Mouse (Mus musculus) midbrain, embryonic 16.5 days (tissue): ENCODE measurements around the gene 1700113H08Rik. TPM values are rescaled to one million over a fixed set of nuclear protein-coding genes. Genes with fewer than 3 reads are reported as not detected.
A peak's percentile ranks its signal among the peaks of the same experiment; 100 is the strongest.

Experiments
- ATAC-seq: fragments of 200-750 bp; cut with Nextera tagmentation; 2 replicates; pipeline ENCODE4 v1.8.0; 2017; ENCODE audit warnings: moderate TSS enrichment
- H3K27ac ChIP-seq: fragments of 300-500 bp; sonication (generic); 2 replicates; pipeline ENCODE4 v1.5.1; 2014; ENCODE audit warnings: mild to moderate bottlenecking, low read length, mixed read lengths
- H3K27me3 ChIP-seq: fragments of 300-500 bp; sonication (generic); 2 replicates; pipeline ENCODE4 v1.6.1; 2014; ENCODE audit warnings: low read depth, low read length, mixed read lengths; ENCODE audit not compliant: control insufficient read depth, insufficient read depth
- H3K36me3 ChIP-seq: fragments of 300-500 bp; sonication (generic); 2 replicates; pipeline ENCODE4 v1.6.1; 2014; ENCODE audit warnings: mild to moderate bottlenecking, low read length, moderate library complexity, mixed read lengths; ENCODE audit not compliant: control insufficient read depth, insufficient read depth
- H3K4me1 ChIP-seq: fragments of 300-500 bp; sonication (generic); 2 replicates; pipeline ENCODE4 v1.6.1; 2014; ENCODE audit warnings: mild to moderate bottlenecking, low read length, mixed read lengths; ENCODE audit not compliant: control insufficient read depth, insufficient read depth
- H3K4me2 ChIP-seq: fragments of 300-500 bp; sonication (generic); 2 replicates; pipeline ENCODE4 v1.6.1; 2014; ENCODE audit warnings: mild to moderate bottlenecking, low read length, mixed read lengths
- H3K4me3 ChIP-seq: fragments of 300-500 bp; sonication (generic); 2 replicates; pipeline ENCODE4 v1.5.1; 2014; ENCODE audit warnings: low read depth, mild to moderate bottlenecking, low read length, moderate library complexity, mixed read lengths
- H3K9ac ChIP-seq: fragments of 300-500 bp; sonication (generic); 2 replicates; pipeline ENCODE4 v1.6.1; 2014; ENCODE audit warnings: low read depth, low read length, mixed read lengths
- H3K9me3 ChIP-seq: fragments of 300-500 bp; sonication (generic); replicated peaks from 2 replicates; pipeline ENCODE4 v1.6.1; 2014; ENCODE audit warnings: mild to moderate bottlenecking, low read length, mixed read lengths; ENCODE audit not compliant: control insufficient read depth, poor library complexity, severe bottlenecking
- WGBS: fragments of 180-500 bp; shearing (Covaris S2); extraction: QIAGEN DNeasy Blood & Tissue Kit; methylation state at CpG from one replicate; pipeline ENCODE4 v1.1.7; 2014; 5-methylcytosine and 5-hydroxymethylcytosine counted together
- polyA plus RNA-seq: library from polyadenylated mRNA; unstranded; fragments of >200 nt; fragmentation: Nextera tagmentation; extraction: Ambion mirVana; gene quantifications from 2 replicates; pipeline ENCODE4 v1.2.1, GENCODE M21; 2015

The 1700113H08Rik gene
- polyA plus RNA-seq, 1 experiment from 2014 or later = 0.40 TPM

DNA sequence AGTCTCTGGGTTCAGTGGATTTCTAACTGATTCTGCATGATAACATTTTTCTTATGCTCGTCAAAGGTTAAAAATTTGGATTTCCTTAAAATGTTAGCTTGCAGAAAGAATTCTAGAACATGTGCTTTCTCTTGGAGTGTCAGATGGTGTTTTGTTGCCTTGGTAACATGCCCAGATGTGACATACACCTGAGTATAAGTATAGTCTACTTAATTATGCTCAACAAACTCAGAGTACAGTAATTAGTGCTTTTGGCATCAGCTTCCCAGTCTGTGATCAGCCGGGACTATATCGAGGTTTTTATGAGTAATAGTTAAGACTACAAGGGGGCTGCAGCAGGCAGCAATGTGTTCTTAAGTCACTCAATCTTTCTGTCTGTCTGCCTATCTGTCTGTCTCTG lies 53.1 kb downstream of the 1700113H08Rik start:
- no peaks in the 10 kb centered on the region for H3K36me3 ChIP-seq
- H3K27ac ChIP-seq = no peak overlapping the region
- no peak overlapping the region for H3K9ac ChIP-seq
- ATAC-seq = no peak
- peaks cover 6% of the 10 kb centered on the region; the same call in 1 of the 2 replicates for H3K4me1 ChIP-seq
- WGBS = 81% methylated on average over 3 of the region's 3 CpGs
- H3K9me3 ChIP-seq = no peaks in the 10 kb centered on the region
- H3K4me2 ChIP-seq = no peak overlapping the region
- no peak overlapping the region for H3K4me3 ChIP-seq
- H3K27me3 ChIP-seq = no peaks in the 10 kb centered on the region

- 91% methylated on average over 5 of the region's 5 CpGs for WGBS
- no peak for ATAC-seq
Observed at GRCm38 (mm10) chr10:87125094-87125493, 67.2 kb downstream of the 1700113H08Rik start.

DNA sequence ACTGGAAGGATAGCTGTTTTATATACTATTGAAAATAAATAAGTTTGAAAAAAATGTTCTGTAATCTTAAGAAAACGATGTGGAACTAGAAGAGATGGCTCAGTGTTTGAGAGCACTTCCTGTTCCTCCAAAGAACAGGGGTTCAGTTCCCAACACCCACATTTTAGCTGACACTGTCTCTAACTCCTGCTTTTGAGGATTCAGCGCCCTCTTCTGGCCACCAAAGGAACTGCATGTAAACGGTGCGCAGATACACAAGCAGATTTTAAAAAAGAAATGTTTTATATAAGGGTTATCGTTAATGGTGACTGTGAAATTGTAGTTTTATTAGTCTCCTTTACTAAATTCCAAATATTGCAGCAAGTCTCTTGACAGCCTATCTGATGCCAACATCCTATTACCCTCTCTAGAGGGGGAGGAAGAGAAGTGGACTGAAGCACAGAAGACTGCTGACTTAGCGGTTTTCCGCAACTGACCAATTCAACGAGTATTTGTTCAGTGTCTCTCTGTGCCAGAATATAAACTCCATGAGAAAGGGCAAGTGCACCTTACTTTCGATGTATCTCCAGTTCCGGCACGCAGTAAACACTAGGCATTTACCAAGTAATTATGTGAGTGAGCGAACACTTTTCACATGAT lies 68.5 kb downstream of the 1700113H08Rik start:
- Histone ChIP-seq H3K4me1 (no peaks in the 10 kb centered on the region), H3K9ac (no peak overlapping the region), H3K27ac (no peak overlapping the region), H3K4me3 (no peak overlapping the region), H3K27me3 (no peaks in the 10 kb centered on the region), H3K9me3 (no peaks in the 10 kb centered on the region), H3K4me2 (no peak overlapping the region), H3K36me3 (no peaks in the 10 kb centered on the region)
- WGBS = 86% methylated on average over 12 of the region's 12 CpGs
- ATAC-seq = no peak

More at GRCm38 (mm10) chr10:87125094-87125493, 67.2 kb downstream of the 1700113H08Rik start:
- Histone ChIP-seq H3K4me2 (no peak overlapping the region), H3K36me3 (no peaks in the 10 kb centered on the region), H3K27me3 (no peaks in the 10 kb centered on the region), H3K9me3 (no peaks in the 10 kb centered on the region), H3K27ac (no peak overlapping the region), H3K9ac (no peak overlapping the region), H3K4me3 (no peak overlapping the region), H3K4me1 (no peaks in the 10 kb centered on the region)

DNA sequence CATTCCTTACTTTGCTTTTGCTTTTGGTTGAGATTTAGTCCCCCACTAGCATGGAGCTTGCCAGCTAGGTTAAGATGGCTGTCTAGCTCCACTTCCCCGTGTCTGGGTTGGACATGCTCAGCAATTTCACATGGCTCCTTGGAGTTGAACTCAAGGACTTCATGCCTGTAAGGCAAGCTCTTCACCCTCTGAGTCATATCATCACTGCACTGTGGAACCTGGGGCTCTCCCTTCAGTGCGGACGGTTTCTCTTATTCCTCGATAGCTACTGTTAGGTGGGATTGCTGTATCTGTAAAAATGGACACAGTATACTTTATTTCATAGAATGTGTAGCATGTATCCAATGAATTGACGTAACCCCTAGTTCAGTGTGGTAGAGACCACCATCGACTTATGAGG lies 93.2 kb downstream of the 1700113H08Rik start:
- no peak for ATAC-seq
- no peak overlapping the region for H3K9ac ChIP-seq
- H3K4me2 ChIP-seq = no peak overlapping the region
- 95% methylated on average over 6 of the region's 6 CpGs for WGBS
- no peak overlapping the region for H3K4me3 ChIP-seq
- H3K4me1 ChIP-seq = no peaks in the 10 kb centered on the region
- no peaks in the 10 kb centered on the region for H3K27me3 ChIP-seq
- no peaks in the 10 kb centered on the region for H3K9me3 ChIP-seq
- no peaks in the 10 kb centered on the region for H3K36me3 ChIP-seq
- no peak overlapping the region for H3K27ac ChIP-seq

DNA sequence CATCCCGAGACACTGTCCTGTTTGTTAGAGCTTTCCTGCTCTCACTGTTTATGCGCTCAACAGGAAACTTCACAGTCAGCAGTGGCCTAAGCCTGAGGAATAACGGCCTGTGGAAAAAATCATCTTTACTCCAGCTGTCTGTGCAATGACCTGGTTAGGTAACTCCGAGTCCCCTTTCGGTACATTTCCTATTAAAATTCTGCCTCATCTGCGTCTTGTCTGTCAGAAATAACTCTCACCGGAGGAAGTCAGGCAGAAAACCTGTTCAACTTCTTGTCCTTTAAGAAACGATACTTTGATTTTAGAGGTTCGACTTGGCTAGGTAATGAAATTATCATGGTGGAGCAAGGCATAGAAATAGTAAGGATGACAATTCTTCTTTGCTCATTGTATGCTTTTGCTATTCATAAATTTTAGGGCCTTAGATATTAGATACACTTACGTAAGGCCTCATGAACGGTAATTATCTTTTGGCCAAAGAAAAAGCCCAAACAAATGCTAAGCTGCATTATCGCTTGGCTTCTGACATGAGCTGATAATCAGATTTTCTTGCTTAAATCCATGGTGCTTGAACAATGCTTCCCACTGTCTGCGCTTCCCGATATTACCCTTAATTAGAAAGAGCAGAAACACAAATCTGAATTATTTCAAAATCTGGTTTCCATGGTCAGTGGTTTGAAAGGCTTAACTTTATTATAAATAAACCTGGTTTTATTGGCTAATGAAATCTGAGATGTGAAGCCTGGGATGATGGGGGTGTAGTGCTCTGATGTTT lies 96.1 kb downstream of the 1700113H08Rik start:
- H3K27ac ChIP-seq = no peak overlapping the region
- WGBS = 39% methylated on average over 14 of the region's 14 CpGs
- H3K4me3 ChIP-seq = no peak overlapping the region
- no peaks in the 10 kb centered on the region for H3K27me3 ChIP-seq
- H3K36me3 ChIP-seq = no peaks in the 10 kb centered on the region
- no peak for ATAC-seq
- H3K9me3 ChIP-seq = no peaks in the 10 kb centered on the region
- H3K4me2 ChIP-seq = no peak overlapping the region
- no peaks in the 10 kb centered on the region for H3K4me1 ChIP-seq
- H3K9ac ChIP-seq = no peak overlapping the region

DNA sequence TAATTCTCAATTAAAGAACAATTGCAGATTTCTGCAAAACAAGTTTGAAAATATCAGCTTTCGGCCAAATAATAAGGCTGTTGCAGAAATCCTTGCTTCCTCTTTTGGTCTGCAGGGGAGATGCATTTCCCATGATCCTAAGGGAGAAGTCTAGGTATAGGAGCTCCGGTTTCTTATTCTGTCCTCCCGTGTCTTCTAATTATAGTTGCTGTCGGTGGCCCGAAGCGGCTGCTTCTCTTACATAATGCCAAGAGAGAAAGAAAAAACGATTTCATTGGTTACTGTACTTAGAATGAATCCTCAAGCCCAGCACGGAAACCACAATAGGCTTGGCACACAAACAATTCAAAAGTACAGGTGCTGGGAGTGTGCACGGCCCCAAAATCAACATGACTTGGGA lies 101.9 kb downstream of the 1700113H08Rik start:
- no peak overlapping the region for H3K4me2 ChIP-seq
- H3K4me1 ChIP-seq = no peaks in the 10 kb centered on the region
- 84% methylated on average over 9 of the region's 9 CpGs for WGBS
- no peak overlapping the region for H3K27ac ChIP-seq
- H3K27me3 ChIP-seq = no peaks in the 10 kb centered on the region
- H3K9me3 ChIP-seq = no peaks in the 10 kb centered on the region
- no peak overlapping the region for H3K9ac ChIP-seq
- no peaks in the 10 kb centered on the region for H3K36me3 ChIP-seq
- no peak for ATAC-seq
- no peak overlapping the region for H3K4me3 ChIP-seq

GRCm38 (mm10) chr10:87196123-87196756 lies 138.4 kb downstream of the 1700113H08Rik start:
- H3K27ac ChIP-seq = no peak overlapping the region
- no peaks in the 10 kb centered on the region for H3K36me3 ChIP-seq
- H3K9me3 ChIP-seq = no peaks in the 10 kb centered on the region
- H3K9ac ChIP-seq = no peak overlapping the region
- no peaks in the 10 kb centered on the region for H3K27me3 ChIP-seq
- no peak overlapping the region for H3K4me2 ChIP-seq
- peak; percentile 51; the same call in 1 of the 2 replicates for ATAC-seq
- H3K4me3 ChIP-seq = no peak overlapping the region
- WGBS = 41% methylated on average over 7 of the region's 7 CpGs
- no peaks in the 10 kb centered on the region for H3K4me1 ChIP-seq

DNA sequence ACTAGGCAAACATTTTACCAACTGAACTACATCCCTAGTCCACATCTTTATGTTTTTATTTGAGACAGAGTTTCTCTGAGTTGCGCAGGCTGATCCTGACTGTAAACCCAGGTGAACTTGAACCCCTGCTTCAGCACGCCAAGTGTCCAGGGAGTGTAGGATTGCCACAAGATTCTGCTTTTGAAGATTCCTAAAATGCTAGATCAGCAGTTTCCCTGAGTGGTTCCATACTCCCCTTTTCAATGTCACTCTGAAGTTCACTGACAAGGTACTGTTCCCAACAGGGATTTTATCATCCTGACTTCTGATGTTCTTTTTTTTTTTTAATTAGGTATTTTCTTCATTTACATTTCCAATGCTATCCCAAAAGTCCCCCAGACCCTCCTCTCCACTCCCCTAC lies 140.9 kb downstream of the 1700113H08Rik start:
- Histone ChIP-seq H3K4me2 (no peak overlapping the region), H3K27ac (no peak overlapping the region), H3K4me3 (no peak overlapping the region), H3K4me1 (no peaks in the 10 kb centered on the region), H3K9me3 (no peaks in the 10 kb centered on the region), H3K36me3 (no peaks in the 10 kb centered on the region), H3K27me3 (no peaks in the 10 kb centered on the region), H3K9ac (no peak overlapping the region)
- no peak for ATAC-seq
- WGBS = 94% methylated on average over 2 of the region's 2 CpGs

GRCm38 (mm10) chr10:87209466-87209865 lies 151.6 kb downstream of the 1700113H08Rik start:
- ATAC-seq = no peak
- H3K9me3 ChIP-seq = no peaks in the 10 kb centered on the region

More at GRCm38 (mm10) chr10:87209466-87209865, 151.6 kb downstream of the 1700113H08Rik start:
- Histone ChIP-seq H3K27ac (no peak overlapping the region), H3K4me3 (no peak overlapping the region), H3K4me1 (no peaks in the 10 kb centered on the region), H3K27me3 (no peaks in the 10 kb centered on the region), H3K4me2 (no peak overlapping the region), H3K36me3 (no peaks in the 10 kb centered on the region), H3K9ac (no peak overlapping the region)
- WGBS = 87% methylated on average over 1 of the region's 1 CpGs
